Mouse (Mus musculus): ENCODE measurements around the gene Wfdc1. TPM values are rescaled to one million over a fixed set of nuclear protein-coding genes. Genes with fewer than 3 reads are reported as not detected.
A peak's percentile ranks its signal among the peaks of the same experiment; 100 is the strongest.

The Wfdc1 gene
- total RNA-seq (2014; rRNA removed) (8.5 and 13.5 TPM in 2 replicates), polyA plus RNA-seq (2015; fragmentation: Nextera tagmentation; extraction: Ambion mirVana) (11.6 and 11.8 TPM in 2 replicates)

DNA sequence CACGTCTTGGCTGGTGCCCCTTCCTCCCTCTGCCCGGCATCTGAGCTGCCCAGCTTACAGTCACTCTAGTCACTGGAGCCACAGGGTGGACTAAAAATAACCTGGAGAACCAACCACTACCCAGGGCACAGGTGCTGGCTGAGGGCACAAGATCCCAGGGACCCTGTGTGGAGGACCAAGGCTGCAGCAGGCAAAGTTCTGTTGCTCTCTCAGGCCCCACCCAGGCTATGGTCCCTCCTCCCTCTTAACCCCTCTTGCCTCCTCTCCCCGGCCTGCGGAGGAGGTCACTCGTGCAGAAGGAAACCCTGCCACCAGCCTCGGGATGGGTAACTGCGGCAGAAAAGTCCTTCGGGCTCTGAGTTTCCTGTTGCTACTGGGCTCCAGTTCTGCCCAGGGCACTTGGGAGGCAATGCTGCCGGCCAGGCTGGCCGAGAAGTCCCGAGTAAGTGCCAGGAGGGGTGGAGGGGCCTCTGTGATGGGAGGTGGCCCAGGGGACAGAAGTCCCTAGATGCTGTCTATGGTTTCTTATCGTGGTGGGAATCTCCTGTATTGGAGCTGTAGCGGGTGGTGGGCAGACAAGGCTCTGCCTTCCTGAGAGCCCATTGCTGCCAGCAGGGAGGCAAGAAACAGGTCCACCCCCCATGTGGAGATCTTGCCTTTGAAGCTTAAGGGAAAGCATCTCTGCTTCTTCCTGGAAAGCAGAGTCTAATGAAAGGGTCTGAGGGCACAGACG lies at the start of gene Wfdc1:
Gene Wfdc1, plus strand, starts transcription at position 147 of the 733 bp plus-strand sequence.
- TF ChIP-seq CTCF (IDR thresholded peaks at IDR 0.05) = no peak
- H3K4me2 ChIP-seq (ENCODE audit: low read depth, low read length, poor library complexity, severe bottlenecking) = peak within 1 kb of the TSS; percentile 9; the same call in 1 of the 2 replicates
- H3K27ac ChIP-seq (ENCODE audit: low read depth, low read length) = no peak within 1 kb of the TSS
- 25% methylated on average over 13 of the region's 14 CpGs for WGBS
- no peak for DNase-seq (ENCODE audit: low spot score)
- 0 out of 2 replicates have a peak within 1 kb of the TSS, but pooled peaks have one; percentile 1 for H3K4me3 ChIP-seq (ENCODE audit: low read depth, low read length)
- H3K27me3 ChIP-seq (ENCODE audit: insufficient read depth, low read length) = no peaks in the 10 kb centered on the region
- ATAC-seq (ENCODE audit: low FRiP score) = no peak
- H3K36me3 ChIP-seq (ENCODE audit: insufficient read depth, low read length) = no peaks in the 10 kb centered on the region
- H3K4me1 ChIP-seq (ENCODE audit: insufficient read depth, low read length) = no peaks in the 10 kb centered on the region
- H3K9ac ChIP-seq (replicated peaks; ENCODE audit: low read length, poor library complexity, severe bottlenecking) = no peak within 1 kb of the TSS; the same call in 1 of the 2 replicates
- H3K9me3 ChIP-seq (ENCODE audit: low read length) = no peaks in the 10 kb centered on the region

DNA sequence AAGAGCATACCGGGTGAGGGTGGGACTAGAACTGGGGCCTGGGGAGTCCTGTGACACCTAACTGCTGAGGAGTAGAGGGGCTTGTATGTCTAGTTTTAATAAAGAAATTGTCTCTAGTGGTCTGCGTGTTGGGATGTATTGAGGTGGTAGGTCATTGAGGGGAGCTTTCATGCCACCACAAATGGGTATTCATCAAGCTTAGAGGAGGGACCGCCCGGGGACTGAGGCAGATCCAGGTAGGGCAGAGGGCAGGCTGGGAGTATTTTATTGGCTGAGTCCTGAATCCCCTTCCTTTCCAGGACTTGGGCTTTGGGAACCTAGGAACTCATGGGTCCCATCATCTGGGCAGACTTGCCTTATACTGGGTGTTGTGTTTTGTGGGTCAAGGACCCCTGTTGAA lies 49.4 kb upstream of the Wfdc1 start:
- ATAC-seq (ENCODE audit: low FRiP score) (no peak), DNase-seq (ENCODE audit: low spot score) (no peak)
- TF ChIP-seq CTCF (IDR thresholded peaks at IDR 0.05) = no peak
- no peak overlapping the region for H3K4me3 ChIP-seq (ENCODE audit: low read depth, low read length)
- H3K27me3 ChIP-seq (ENCODE audit: insufficient read depth, low read length) = no peaks in the 10 kb centered on the region
- no peak overlapping the region for H3K9ac ChIP-seq (replicated peaks; ENCODE audit: low read length, poor library complexity, severe bottlenecking)
- H3K27ac ChIP-seq (ENCODE audit: low read depth, low read length) = no peak overlapping the region
- WGBS = 89% methylated on average over 4 of the region's 4 CpGs
- no peaks in the 10 kb centered on the region for H3K9me3 ChIP-seq (ENCODE audit: low read length)
- H3K4me2 ChIP-seq (ENCODE audit: low read depth, low read length, poor library complexity, severe bottlenecking) = no peak overlapping the region
- H3K4me1 ChIP-seq (ENCODE audit: insufficient read depth, low read length) = no peaks in the 10 kb centered on the region
- H3K36me3 ChIP-seq (ENCODE audit: insufficient read depth, low read length) = no peaks in the 10 kb centered on the region

DNA sequence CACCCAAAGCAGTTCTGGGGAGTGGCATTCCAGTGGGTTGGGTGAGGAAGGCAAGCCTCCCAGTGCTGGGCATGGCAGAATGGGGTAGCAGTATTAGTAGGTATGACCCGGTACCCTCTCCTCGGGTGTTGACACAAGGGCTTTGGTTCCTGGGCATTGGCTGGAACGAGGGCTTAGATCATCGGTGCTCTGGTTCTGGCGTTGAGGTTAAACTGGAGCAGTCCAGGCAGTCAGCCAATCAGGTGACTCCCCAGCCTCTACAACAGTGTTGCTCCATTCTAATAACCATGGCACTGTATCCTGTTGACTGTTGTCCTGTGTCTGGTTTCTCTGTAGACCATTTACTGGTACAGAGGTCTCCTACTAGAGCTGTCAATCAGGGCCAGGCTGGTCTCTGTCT lies 48.6 kb upstream of the Wfdc1 start:
- DNase-seq (ENCODE audit: low spot score) = no peak
- Histone ChIP-seq H3K4me2 (ENCODE audit: low read depth, low read length, poor library complexity, severe bottlenecking) (no peak overlapping the region), H3K4me1 (ENCODE audit: insufficient read depth, low read length) (no peaks in the 10 kb centered on the region), H3K27me3 (ENCODE audit: insufficient read depth, low read length) (no peaks in the 10 kb centered on the region), H3K9ac (replicated peaks; ENCODE audit: low read length, poor library complexity, severe bottlenecking) (no peak overlapping the region), H3K36me3 (ENCODE audit: insufficient read depth, low read length) (no peaks in the 10 kb centered on the region), H3K9me3 (ENCODE audit: low read length) (no peaks in the 10 kb centered on the region), H3K27ac (ENCODE audit: low read depth, low read length) (no peak overlapping the region), H3K4me3 (ENCODE audit: low read depth, low read length) (no peak overlapping the region)
- no peak for TF ChIP-seq CTCF (IDR thresholded peaks at IDR 0.05)
- WGBS = 87% methylated on average over 5 of the region's 5 CpGs
- no peak for ATAC-seq (ENCODE audit: low FRiP score)

DNA sequence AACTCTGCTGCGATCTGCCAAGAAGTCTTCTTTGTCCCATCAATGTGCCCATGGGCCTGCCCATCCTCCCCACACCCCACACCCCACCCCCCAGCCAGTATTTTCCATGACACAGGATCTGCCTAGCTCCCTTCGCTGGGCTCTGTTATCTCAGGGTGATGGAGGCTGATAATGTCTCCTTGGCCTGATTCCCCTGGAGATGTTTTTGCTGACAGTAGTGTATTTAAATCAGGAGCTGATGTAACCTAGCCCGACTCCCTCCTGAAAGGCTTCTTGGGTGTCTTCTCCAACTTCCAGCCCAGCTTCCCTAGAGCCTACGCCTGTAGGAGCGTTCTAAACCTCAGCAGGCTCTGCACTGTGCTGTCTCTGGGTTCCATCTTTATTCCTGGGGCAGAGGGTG lies 47.3 kb upstream of the Wfdc1 start:
- 74% methylated on average over 5 of the region's 5 CpGs for WGBS
- H3K36me3 ChIP-seq (ENCODE audit: insufficient read depth, low read length) = no peaks in the 10 kb centered on the region
- ATAC-seq (ENCODE audit: low FRiP score) = no peak
- no peak overlapping the region for H3K9ac ChIP-seq (replicated peaks; ENCODE audit: low read length, poor library complexity, severe bottlenecking)
- no peak overlapping the region for H3K4me3 ChIP-seq (ENCODE audit: low read depth, low read length)
- H3K27ac ChIP-seq (ENCODE audit: low read depth, low read length) = no peak overlapping the region
- no peak for TF ChIP-seq CTCF (IDR thresholded peaks at IDR 0.05)
- no peak for DNase-seq (ENCODE audit: low spot score)
- no peaks in the 10 kb centered on the region for H3K9me3 ChIP-seq (ENCODE audit: low read length)
- no peak overlapping the region for H3K4me2 ChIP-seq (ENCODE audit: low read depth, low read length, poor library complexity, severe bottlenecking)
- H3K4me1 ChIP-seq (ENCODE audit: insufficient read depth, low read length) = no peaks in the 10 kb centered on the region
- H3K27me3 ChIP-seq (ENCODE audit: insufficient read depth, low read length) = no peaks in the 10 kb centered on the region

DNA sequence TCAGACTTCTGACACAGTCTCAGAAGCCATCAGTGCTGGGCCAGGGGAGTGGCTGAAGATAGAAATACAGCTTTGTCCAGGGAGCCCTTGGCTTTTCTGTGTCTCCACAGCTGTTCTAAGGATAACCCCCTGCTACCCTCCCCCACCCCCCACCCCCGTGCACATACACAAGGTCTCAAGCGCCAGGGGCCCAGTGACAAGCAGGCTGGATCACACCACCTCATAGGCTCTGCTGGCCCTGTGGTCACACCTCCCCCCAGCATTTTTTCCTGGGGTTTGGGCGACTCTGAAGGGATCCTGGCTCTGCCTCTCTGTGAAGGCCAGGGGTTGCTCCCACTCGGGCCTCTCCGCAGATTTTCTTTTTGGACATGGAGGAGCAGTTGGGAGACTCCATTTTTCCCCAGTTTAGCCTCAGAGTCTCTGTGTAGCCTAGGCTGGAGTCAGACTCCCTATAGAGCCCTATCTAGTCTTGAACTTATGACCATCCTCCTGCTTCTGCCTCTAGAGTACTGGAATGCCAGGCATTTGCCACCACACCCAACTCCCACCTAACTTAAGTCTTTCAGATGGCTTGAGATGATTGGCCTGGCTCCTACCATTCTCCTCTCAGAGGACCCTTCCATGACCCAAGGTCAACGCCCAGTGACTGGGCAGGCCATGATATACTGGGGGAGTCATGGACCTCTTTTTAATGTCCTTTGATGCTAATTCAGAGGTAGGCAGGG lies 45.9 kb upstream of the Wfdc1 start:
- Histone ChIP-seq H3K4me2 (ENCODE audit: low read depth, low read length, poor library complexity, severe bottlenecking) (no peak overlapping the region), H3K4me1 (ENCODE audit: insufficient read depth, low read length) (no peaks in the 10 kb centered on the region), H3K36me3 (ENCODE audit: insufficient read depth, low read length) (no peaks in the 10 kb centered on the region), H3K27me3 (ENCODE audit: insufficient read depth, low read length) (no peaks in the 10 kb centered on the region), H3K4me3 (ENCODE audit: low read depth, low read length) (no peak overlapping the region), H3K27ac (ENCODE audit: low read depth, low read length) (no peak overlapping the region), H3K9ac (replicated peaks; ENCODE audit: low read length, poor library complexity, severe bottlenecking) (no peak overlapping the region), H3K9me3 (ENCODE audit: low read length) (no peaks in the 10 kb centered on the region)
- TF ChIP-seq CTCF (IDR thresholded peaks at IDR 0.05) = no peak
- no peak for DNase-seq (ENCODE audit: low spot score)
- no peak for ATAC-seq (ENCODE audit: low FRiP score)
- 79% methylated on average over 6 of the region's 6 CpGs for WGBS

Measured in midbrain, postnatal 0 days (tissue).